Mouse (Mus musculus) cerebellum, adult 11 months (tissue): ENCODE data around the gene Olfr74.
"Not testable (repeated sequence)": the region's sequence is repeated elsewhere in the genome, so short reads cannot be mapped to it uniquely, and the experiment has no call there.

ENCODE experiments used
- DNase-seq: peaks from one replicate; pipeline ENCODE4 v3.0.0; 2022

Olfr74 gene

DNA sequence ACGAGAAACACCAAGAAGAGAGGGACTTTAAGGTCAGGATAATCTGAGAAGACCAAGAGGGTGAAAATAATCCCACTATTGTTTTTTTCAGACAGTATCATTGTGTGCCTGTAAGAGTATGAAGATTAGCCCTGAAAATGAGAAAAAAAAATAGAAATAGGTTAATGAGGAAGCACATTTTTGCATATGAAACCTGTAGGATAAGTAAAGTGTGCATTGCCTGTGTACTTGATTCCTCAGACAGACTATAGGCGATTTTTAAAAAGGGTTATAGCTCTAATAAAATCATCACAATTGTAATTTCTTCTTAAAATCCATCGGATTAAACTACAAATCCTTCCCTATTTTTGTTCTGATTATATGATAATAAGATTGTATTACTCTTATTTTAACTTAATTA, at the start of gene Olfr74:
Gene Olfr74 (minus strand): TSS at position 101 of the 400 bp plus-strand sequence.
- DNase-seq = no peak

DNA sequence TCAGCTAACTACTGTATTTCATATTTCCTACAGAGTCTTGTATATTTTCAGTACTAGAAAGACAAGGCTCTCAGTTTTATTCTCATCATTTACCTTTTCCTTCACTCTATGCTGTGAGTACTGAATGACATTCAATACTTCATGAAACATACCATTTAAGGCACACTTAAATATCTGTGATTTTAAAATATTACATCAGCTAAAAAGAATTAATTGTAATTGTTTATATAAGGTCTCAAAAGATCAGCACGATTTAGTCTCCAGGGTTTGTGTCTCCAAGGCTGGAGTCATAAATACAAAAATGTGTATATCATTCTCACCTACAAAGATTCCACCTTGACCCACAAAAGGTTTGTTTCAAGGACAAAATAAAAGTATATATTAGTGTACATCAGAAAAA, 48.0 kb upstream of the Olfr74 start, which contains the start of gene Olfr1161:
Gene Olfr1161 (plus strand): TSS at position 301 of the 400 bp plus-strand sequence.
- DNase-seq = not testable (repeated sequence)

DNA sequence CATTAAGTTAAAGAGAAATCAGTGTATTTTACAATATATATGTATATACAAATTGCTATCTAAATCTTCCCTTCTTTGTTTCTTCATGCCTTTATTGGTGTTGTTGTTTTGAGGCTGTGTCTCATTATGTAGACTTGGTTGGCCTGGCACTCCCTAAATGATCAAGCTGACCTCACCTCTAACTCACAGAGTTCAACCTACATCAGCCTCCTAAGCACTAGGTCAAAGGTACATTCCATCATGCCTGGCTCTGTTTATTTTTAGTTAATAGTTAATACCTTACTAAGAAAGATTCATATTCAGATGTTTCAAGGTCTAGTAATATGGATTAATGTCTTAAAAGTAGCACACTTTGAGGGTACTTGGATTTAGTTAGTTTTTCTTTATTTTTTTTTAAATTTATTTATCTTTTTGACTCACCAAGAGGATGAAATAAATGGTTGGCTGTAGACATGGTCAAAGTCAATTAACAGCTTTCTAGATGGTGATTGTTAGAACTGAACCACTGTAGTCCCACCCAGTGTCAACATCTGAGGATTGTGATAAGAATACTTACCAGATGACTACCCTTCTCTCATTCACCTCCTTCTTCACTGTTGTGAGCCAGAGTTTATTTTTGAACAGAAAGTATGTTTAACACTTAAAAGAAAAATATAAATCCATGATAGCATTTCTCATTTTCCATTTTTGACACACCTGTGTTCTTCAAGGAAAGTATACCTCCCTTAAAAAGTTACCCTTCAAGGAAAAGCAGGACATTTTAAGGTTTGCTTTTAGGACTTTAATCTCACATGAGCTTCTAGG, 33.3 kb upstream of the Olfr74 start, which contains the start of gene Olfr1160:
Gene Olfr1160 (minus strand): TSS at position 754 of the 804 bp plus-strand sequence.
- no peak for DNase-seq

DNA sequence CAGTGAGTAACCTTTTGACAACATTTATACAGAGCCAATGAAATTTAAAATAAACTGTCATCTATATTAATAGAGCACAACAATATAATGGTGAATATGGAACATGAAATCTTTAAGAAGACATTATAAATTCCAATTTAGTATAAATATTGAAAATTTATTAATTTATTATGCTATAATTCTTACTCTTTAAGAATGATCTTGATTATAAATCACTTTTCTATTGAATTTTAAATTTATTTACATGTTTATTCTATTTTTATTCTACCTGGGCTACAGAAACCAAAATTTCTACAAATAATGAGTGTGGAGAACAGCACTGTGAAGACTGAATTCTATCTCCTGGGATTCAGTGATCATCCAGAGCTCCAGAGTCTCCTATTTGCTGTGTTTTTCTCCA, 15.3 kb upstream of the Olfr74 start, which contains the start of gene Olfr1158:
Gene Olfr1158 (plus strand): TSS at position 301 of the 400 bp plus-strand sequence.
- no peak for DNase-seq

DNA sequence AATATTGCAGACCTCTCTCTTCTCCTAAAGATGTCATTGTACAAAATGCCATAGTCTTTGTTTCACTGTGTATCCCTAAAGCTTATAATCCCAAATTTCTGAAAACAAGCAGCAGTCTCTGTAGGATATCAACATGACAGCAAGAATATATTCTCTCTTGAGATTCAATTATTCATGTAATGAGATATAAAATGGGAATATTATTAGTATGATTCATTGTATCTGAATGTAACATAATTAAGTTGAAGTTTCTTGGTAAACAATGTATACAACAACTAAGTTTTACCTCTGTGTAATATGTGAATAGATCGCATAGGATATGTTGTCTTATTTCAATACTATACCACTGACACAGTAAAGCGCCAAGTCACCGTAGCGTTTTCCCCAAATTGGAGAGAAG, 6.3 kb downstream of the Olfr74 start, which contains the start of gene Olfr1157:
Gene Olfr1157 (minus strand): TSS at position 101 of the 400 bp plus-strand sequence.
- DNase-seq = no peak

DNA sequence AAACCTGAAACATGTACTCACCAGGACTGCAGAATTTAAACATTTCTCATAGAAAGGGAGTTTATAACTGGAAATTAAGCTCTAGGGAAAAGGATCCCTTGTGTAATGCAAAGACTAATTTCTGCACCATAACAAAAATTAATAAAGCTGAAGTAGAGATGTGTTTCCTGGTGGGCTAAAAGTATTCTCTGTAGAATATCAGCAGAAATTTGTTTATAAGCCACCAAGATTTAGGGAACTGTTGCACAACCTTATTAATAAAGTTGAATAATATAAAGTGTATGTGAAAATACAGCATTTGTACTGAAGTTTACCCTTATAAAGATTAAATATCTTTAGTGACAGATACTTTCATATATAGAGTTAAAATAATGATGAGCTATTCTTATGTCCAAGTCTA, 21.5 kb downstream of the Olfr74 start, which contains the start of gene Olfr1156:
Gene Olfr1156 (minus strand): TSS at position 101 of the 400 bp plus-strand sequence.
- DNase-seq = no peak

DNA sequence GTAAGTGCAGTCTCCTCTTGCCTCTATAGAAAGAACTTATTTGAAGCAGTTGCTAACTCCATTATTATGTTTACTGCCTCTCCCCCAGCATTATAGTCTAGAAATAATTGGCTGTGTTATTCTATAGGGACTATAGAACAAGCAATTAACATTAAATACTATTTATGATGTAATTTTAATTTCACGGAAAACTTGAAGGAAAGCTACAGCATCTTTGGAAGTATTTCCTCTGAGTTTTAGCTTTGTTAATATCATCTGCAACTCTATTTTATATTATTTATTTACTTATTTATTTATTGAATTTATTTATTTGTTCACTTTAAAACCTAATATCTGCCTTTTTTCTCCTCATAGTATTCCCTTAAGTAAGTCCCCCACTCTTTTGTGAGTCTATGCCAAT, 29.4 kb downstream of the Olfr74 start, which contains the start of gene Olfr1155:
Gene Olfr1155 (minus strand): TSS at position 101 of the 400 bp plus-strand sequence.
- DNase-seq = no peak
